Mouse (Mus musculus): Measurements from ENCODE around the gene Ahsg. TPM values are rescaled to one million over a fixed set of nuclear protein-coding genes. Genes with fewer than 3 reads are reported as not detected.

Ahsg gene
- total and polyA plus RNA-seq, 3 experiments = 0.13 TPM; not detected in 2

GRCm38 (mm10) chr16:22873369-22873768 is 17.7 kb upstream of the Ahsg start:
- no peak for TF ChIP-seq RCOR1 (IDR thresholded peaks at IDR 0.05; ENCODE audit: low read depth, low read length)
- no peak for TF ChIP-seq TCF12 (IDR thresholded peaks at IDR 0.05; ENCODE audit: low read depth, low read length)
- TF ChIP-seq GABPA (IDR thresholded peaks at IDR 0.05; ENCODE audit: low read depth, low read length) = no peak
- TF ChIP-seq CHD2 (IDR thresholded peaks at IDR 0.05; ENCODE audit: low read length) = no peak
- TF ChIP-seq TAL1 (IDR thresholded peaks at IDR 0.05; ENCODE audit: low read length) = no peak
- TF ChIP-seq ZC3H11A (IDR thresholded peaks at IDR 0.05; ENCODE audit: low read depth, low read length) = no peak
- TF ChIP-seq MXI1 (IDR thresholded peaks at IDR 0.05; ENCODE audit: low read depth, low read length) = no peak
- no peak for TF ChIP-seq JUND (IDR thresholded peaks at IDR 0.05; ENCODE audit: low read depth, low read length)
- no peak for TF ChIP-seq MYC (IDR thresholded peaks at IDR 0.05; ENCODE audit: low read depth, low read length)
- Histone ChIP-seq H3K4me1 (ENCODE audit: control insufficient read depth in 1 of 2, insufficient read depth in 2 of 2, low read length in 2 of 2) (no peaks in the 10 kb centered on the region), H3K36me3 (ENCODE audit: control insufficient read depth in 1 of 2, insufficient read depth in 2 of 2, low read length in 2 of 2) (peaks cover 0 to 9% of the 10 kb centered on the region in 2 experiments; a peak in 3 of 4 replicates), H3K79me2 (ENCODE audit: control insufficient read depth, insufficient read depth, low read length, poor library complexity) (no peaks in the 10 kb centered on the region), H3K27ac (ENCODE audit: control insufficient read depth, low read depth, low read length) (no peak overlapping the region), H3K27me3 (ENCODE audit: control insufficient read depth in 1 of 2, insufficient read depth in 2 of 2, low read length in 2 of 2) (no peaks in the 10 kb centered on the region), H3K9me3 (replicated peaks; ENCODE audit: insufficient read depth, low read length) (no peaks in the 10 kb centered on the region), H3K9ac (ENCODE audit: control insufficient read depth, low read depth, low read length, poor library complexity, severe bottlenecking) (no peak overlapping the region), H3K4me3 (ENCODE audit: control insufficient read depth in 1 of 2, insufficient read depth in 1 of 2, low read depth in 2 of 2, low read length in 2 of 2) (no peak overlapping the region)
- no peak for DNase-seq (ENCODE audit: low read depth, low spot score)

- H3K36me3 ChIP-seq (ENCODE audit: control insufficient read depth in 1 of 2, insufficient read depth in 2 of 2, low read length in 2 of 2) = peaks cover 0 to 12% of the 10 kb centered on the region in 2 experiments; a peak in 2 of 4 replicates
- H3K4me3 ChIP-seq (ENCODE audit: control insufficient read depth in 1 of 2, insufficient read depth in 1 of 2, low read depth in 2 of 2, low read length in 2 of 2) = no peak overlapping the region
- no peak overlapping the region for H3K27ac ChIP-seq (ENCODE audit: control insufficient read depth, low read depth, low read length)
- no peak overlapping the region for H3K9ac ChIP-seq (ENCODE audit: control insufficient read depth, low read depth, low read length, poor library complexity, severe bottlenecking)
- peaks cover 10 to 16% of the 10 kb centered on the region in 2 experiments; a peak in 3 of 4 replicates for H3K4me1 ChIP-seq (ENCODE audit: control insufficient read depth in 1 of 2, insufficient read depth in 2 of 2, low read length in 2 of 2)
- no peaks in the 10 kb centered on the region for H3K79me2 ChIP-seq (ENCODE audit: control insufficient read depth, insufficient read depth, low read length, poor library complexity)
- no peaks in the 10 kb centered on the region for H3K9me3 ChIP-seq (replicated peaks; ENCODE audit: insufficient read depth, low read length)
- H3K27me3 ChIP-seq (ENCODE audit: control insufficient read depth in 1 of 2, insufficient read depth in 2 of 2, low read length in 2 of 2) = no peaks in the 10 kb centered on the region
- DNase-seq (ENCODE audit: low read depth, low spot score) = peak; percentile 57
- TF ChIP-seq SMC3 (IDR thresholded peaks at IDR 0.05; ENCODE audit: low read depth, low read length) = peak; percentile 94
- TF ChIP-seq GATA1 (IDR thresholded peaks at IDR 0.05; ENCODE audit: low read depth, low read length) = no peak; the same call in 1 of the 2 replicates
- no peak for TF ChIP-seq ZKSCAN1 (IDR thresholded peaks at IDR 0.05; ENCODE audit: low read depth, low read length)
- peak; percentile 37 to 86 (median 56) for TF ChIP-seq CTCF (IDR thresholded peaks at IDR 0.05 in 2 of 3, conservative IDR thresholded peaks at IDR 0.05 in 1 of 3; ENCODE audit: control insufficient read depth in 1 of 3, insufficient read depth in 1 of 3, low read depth in 2 of 3, low read length in 3 of 3, poor library complexity in 1 of 3, severe bottlenecking in 1 of 3)
- no peak for TF ChIP-seq MEF2A (IDR thresholded peaks at IDR 0.05; ENCODE audit: extremely low read depth, insufficient replicate concordance, low read depth, low read length, poor library complexity, severe bottlenecking)
- TF ChIP-seq ZC3H11A (IDR thresholded peaks at IDR 0.05; ENCODE audit: low read depth, low read length) = peak; percentile 81
- TF ChIP-seq MXI1 (IDR thresholded peaks at IDR 0.05; ENCODE audit: low read depth, low read length) = no peak
- no peak for TF ChIP-seq ZNF384 (IDR thresholded peaks at IDR 0.05; ENCODE audit: low read depth, low read length)
- TF ChIP-seq POLR2A (IDR thresholded peaks at IDR 0.05; ENCODE audit: control insufficient read depth in 1 of 2, insufficient read depth in 1 of 2, low read depth in 1 of 2, low read length in 2 of 2, poor library complexity in 1 of 2) = no peak
- no peak for TF ChIP-seq RCOR1 (IDR thresholded peaks at IDR 0.05; ENCODE audit: low read depth, low read length)
- TF ChIP-seq NRF1 (IDR thresholded peaks at IDR 0.05; ENCODE audit: insufficient read depth, low read depth, low read length, poor library complexity, severe bottlenecking) = no peak
- TF ChIP-seq CHD2 (IDR thresholded peaks at IDR 0.05; ENCODE audit: low read length) = no peak
- no peak for TF ChIP-seq ELF1 (IDR thresholded peaks at IDR 0.05; ENCODE audit: low read depth, low read length)
- TF ChIP-seq KAT2A (conservative IDR thresholded peaks at IDR 0.05; ENCODE audit: low read depth, low read length) = no peak
- peak; percentile 88 for TF ChIP-seq RAD21 (IDR thresholded peaks at IDR 0.05; ENCODE audit: low read depth, low read length)
- no peak for TF ChIP-seq MAZ (IDR thresholded peaks at IDR 0.05; ENCODE audit: low read depth, low read length)
- no peak for TF ChIP-seq USF2 (IDR thresholded peaks at IDR 0.05; ENCODE audit: borderline replicate concordance in 1 of 2, insufficient read depth in 1 of 2, low read depth in 1 of 2, low read length in 2 of 2)
Measured at GRCm38 (mm10) chr16:22876218-22877043, 14.6 kb upstream of the Ahsg start.

All from MEL (cell line).